Mouse (Mus musculus) CD4-positive, CD25-positive, alpha-beta regulatory T cell, adult 2 months (primary cell): ENCODE measurements around the gene Cngb1.

Experiments
- DNase-seq: peaks from one replicate; pipeline ENCODE4 v3.0.0-alpha.2; 2012; ENCODE audit warnings: low read depth, low spot score

The Cngb1 gene

GRCm38 (mm10) chr8:95306431-95306830 is at the start of gene Cngb1:
Cngb1 (minus strand) TSS chr8:95306585.
- DNase-seq: no peak

- DNase-seq: no peak
Measured at GRCm38 (mm10) chr8:95354606-95355005, 48.2 kb upstream of the Cngb1 start.

- DNase-seq: no peak
Measured at GRCm38 (mm10) chr8:95352871-95353866, 46.8 kb upstream of the Cngb1 start.

- DNase-seq: no peak
Measured at GRCm38 (mm10) chr8:95352151-95352870, 45.9 kb upstream of the Cngb1 start, which contains the start of gene Mmp15. Mmp15 (plus strand) TSS chr8:95352268.

GRCm38 (mm10) chr8:95351461-95351860 is 45.1 kb upstream of the Cngb1 start:
- DNase-seq: no peak

GRCm38 (mm10) chr8:95348811-95349630 is 42.6 kb upstream of the Cngb1 start:
- peak; percentile 55 for DNase-seq

GRCm38 (mm10) chr8:95348356-95348755 is 42.0 kb upstream of the Cngb1 start:
- no peak for DNase-seq

- DNase-seq: peak; percentile 73
Measured at GRCm38 (mm10) chr8:95346643-95347545, 40.5 kb upstream of the Cngb1 start.

- DNase-seq: no peak
Measured at GRCm38 (mm10) chr8:95344668-95345067, 38.3 kb upstream of the Cngb1 start.

- no peak for DNase-seq
Measured at GRCm38 (mm10) chr8:95341721-95342120, 35.3 kb upstream of the Cngb1 start.

- DNase-seq: no peak
Measured at GRCm38 (mm10) chr8:95336363-95336762, 30.0 kb upstream of the Cngb1 start.

- no peak for DNase-seq
Measured at GRCm38 (mm10) chr8:95335706-95336105, 29.3 kb upstream of the Cngb1 start.

GRCm38 (mm10) chr8:95332437-95333199 is 26.2 kb upstream of the Cngb1 start:
- DNase-seq: no peak

GRCm38 (mm10) chr8:95331720-95332436 is 25.5 kb upstream of the Cngb1 start, which contains the start of the genes Zfp319 and Usb1:
Zfp319 (minus strand) TSS chr8:95331950.
Usb1 (plus strand) TSS chr8:95332284.
- DNase-seq: peak; percentile 95

GRCm38 (mm10) chr8:95331156-95331719 is 24.9 kb upstream of the Cngb1 start:
- DNase-seq: no peak

- DNase-seq: no peak
Measured at GRCm38 (mm10) chr8:95330367-95330766, 24.0 kb upstream of the Cngb1 start.

GRCm38 (mm10) chr8:95327866-95328465 is 21.6 kb upstream of the Cngb1 start:
- no peak for DNase-seq

- DNase-seq: no peak
Measured at GRCm38 (mm10) chr8:95326822-95327221, 20.4 kb upstream of the Cngb1 start.
